Comparison of ENCODE assay signal across 8 mouse cellular contexts in genomic region chr14:55105386-55105785, GRCm38 (mm10). TPM values are rescaled to one million over a fixed set of nuclear protein-coding genes. Genes with fewer than 3 reads are reported as not detected.
A peak's percentile ranks its signal among the peaks of the same experiment; 100 is the strongest.
DNase-seq lines count a peak whose midpoint lies in the region; ATAC-seq lines count a peak whose summit lies in the region.

No protein-coding gene starts in this region.

- H3K4me2 ChIP-seq in kidney, embryonic 16.5 days (replicated peaks; ENCODE audit: low read depth, low read length): peak overlapping the region; percentile 94
- H3K4me2 ChIP-seq in embryonic facial prominence, embryonic 11.5 days (ENCODE audit: low read depth, low read length): peak overlapping the region; percentile 90
- H3K4me2 ChIP-seq in neural tube, embryonic 14.5 days (ENCODE audit: low read depth, low read length): peak overlapping the region; percentile 94

- peak; percentile 29 for ATAC-seq in kidney, embryonic 16.5 days (ENCODE audit: low FRiP score, low TSS enrichment)
- no peak for ATAC-seq in embryonic facial prominence, embryonic 11.5 days (replicated peaks; ENCODE audit: insufficient number of reproducible peaks, low FRiP score, low TSS enrichment, low read depth)
- ATAC-seq in neural tube, embryonic 14.5 days (ENCODE audit: low read depth): no peak

- peak overlapping the region; percentile 71 for H3K27ac ChIP-seq in kidney, embryonic 16.5 days (ENCODE audit: low read length)
- peak overlapping the region; percentile 35; the same call in 1 of the 2 replicates for H3K27ac ChIP-seq in embryonic facial prominence, embryonic 11.5 days (replicated peaks; ENCODE audit: low read depth, low read length)
- peak overlapping the region; percentile 85 for H3K27ac ChIP-seq in limb, embryonic 10.5 days
- H3K27ac ChIP-seq in neural tube, embryonic 14.5 days (ENCODE audit: low read depth, low read length): no peak overlapping the region

- peak overlapping the region; percentile 56 for H3K4me3 ChIP-seq in kidney, embryonic 16.5 days (ENCODE audit: low read length)
- H3K4me3 ChIP-seq in embryonic facial prominence, embryonic 11.5 days (ENCODE audit: low read depth, low read length): peak overlapping the region; percentile 44
- H3K4me3 ChIP-seq in limb, embryonic 10.5 days: peak overlapping the region; percentile 62
- peak overlapping the region; percentile 42; the same call in 1 of the 2 replicates for H3K4me3 ChIP-seq in neural tube, embryonic 14.5 days (ENCODE audit: low read depth, low read length)

- peaks cover 16% of the 10 kb centered on the region for H3K27me3 ChIP-seq in kidney, embryonic 16.5 days (ENCODE audit: insufficient read depth, low read length)
- peaks cover 4% of the 10 kb centered on the region for H3K27me3 ChIP-seq in embryonic facial prominence, embryonic 11.5 days (ENCODE audit: control insufficient read depth, insufficient read depth, low read length)
- peaks cover 34% of the 10 kb centered on the region for H3K27me3 ChIP-seq in limb, embryonic 10.5 days (ENCODE audit: low read depth, poor library complexity, severe bottlenecking)
- H3K27me3 ChIP-seq in neural tube, embryonic 14.5 days (ENCODE audit: control insufficient read depth, insufficient read depth, low read length): no peaks in the 10 kb centered on the region

- H3K4me1 ChIP-seq in kidney, embryonic 16.5 days (ENCODE audit: insufficient read depth, low read length): peaks cover 19% of the 10 kb centered on the region
- peaks cover 9% of the 10 kb centered on the region; the same call in 1 of the 2 replicates for H3K4me1 ChIP-seq in embryonic facial prominence, embryonic 11.5 days (ENCODE audit: control insufficient read depth, insufficient read depth, low read length)
- peaks cover 49% of the 10 kb centered on the region for H3K4me1 ChIP-seq in limb, embryonic 10.5 days
- peaks cover 20% of the 10 kb centered on the region for H3K4me1 ChIP-seq in neural tube, embryonic 14.5 days (ENCODE audit: control insufficient read depth, insufficient read depth, low read length)

- H3K9me3 ChIP-seq in kidney, embryonic 16.5 days (ENCODE audit: low read length): no peaks in the 10 kb centered on the region
- no peaks in the 10 kb centered on the region for H3K9me3 ChIP-seq in embryonic facial prominence, embryonic 11.5 days (replicated peaks; ENCODE audit: control insufficient read depth, low read length)
- no peaks in the 10 kb centered on the region for H3K9me3 ChIP-seq in limb, embryonic 10.5 days (replicated peaks)
- no peaks in the 10 kb centered on the region for H3K9me3 ChIP-seq in neural tube, embryonic 14.5 days (ENCODE audit: control insufficient read depth, low read length)

- WGBS in kidney, embryonic 16.5 days: 5% methylated on average over 7 of the region's 7 CpGs
- WGBS in embryonic facial prominence, embryonic 11.5 days: 1% methylated on average over 7 of the region's 7 CpGs
- WGBS in limb, embryonic 10.5 days: 2% methylated on average over 7 of the region's 7 CpGs
- WGBS in neural tube, embryonic 14.5 days: 3% methylated on average over 7 of the region's 7 CpGs

- DNase-seq in kidney, adult 8-10 months: no peak
- peak; percentile 56 for DNase-seq in embryonic facial prominence, embryonic 11.5 days (ENCODE audit: low spot score)
- DNase-seq in limb, embryonic 10.5 days (ENCODE audit: low spot score): no peak
- no peak for DNase-seq in ovary, postnatal 14 days (ENCODE audit: low spot score)
- no peak for DNase-seq in layer of hippocampus, postnatal 10 days (ENCODE audit: low spot score in 2 of 2)
- DNase-seq in cerebellum, adult 11 months: no peak

- H3K9ac ChIP-seq in kidney, embryonic 16.5 days (replicated peaks; ENCODE audit: low read length): peak overlapping the region; percentile 18
- peak overlapping the region; percentile 76; the same call in 1 of the 2 replicates for H3K9ac ChIP-seq in embryonic facial prominence, embryonic 11.5 days (replicated peaks; ENCODE audit: low read length)
- H3K9ac ChIP-seq in neural tube, embryonic 14.5 days (replicated peaks; ENCODE audit: low read depth, low read length): peak overlapping the region; percentile 25; the same call in 1 of the 2 replicates

- peaks cover 6% of the 10 kb centered on the region; the same call in 1 of the 2 replicates for H3K36me3 ChIP-seq in kidney, embryonic 16.5 days (ENCODE audit: insufficient read depth, low read length)
- no peaks in the 10 kb centered on the region for H3K36me3 ChIP-seq in embryonic facial prominence, embryonic 11.5 days (replicated peaks; ENCODE audit: control insufficient read depth, insufficient read depth, low read depth, low read length)
- peaks cover 6% of the 10 kb centered on the region; the same call in 1 of the 2 replicates for H3K36me3 ChIP-seq in limb, embryonic 10.5 days
- no peaks in the 10 kb centered on the region for H3K36me3 ChIP-seq in neural tube, embryonic 14.5 days (ENCODE audit: control insufficient read depth, insufficient read depth, low read length)

RNA-seq across cellular contexts. Expression of gene Ap1g2, which starts 1.0 kb away (rescaled TPM):
- 23.2 and 23.3 TPM in 2 replicates for polyA plus RNA-seq in kidney, embryonic 16.5 days (2015; fragmentation: Nextera tagmentation; extraction: Ambion mirVana)
- 8.4 and 13.4 TPM in 2 replicates for polyA plus RNA-seq in embryonic facial prominence, embryonic 11.5 days (2014; fragmentation: Nextera tagmentation; extraction: Ambion mirVana)
- 10.6 and 12.5 TPM in 2 replicates for polyA plus RNA-seq in limb, embryonic 10.5 days (2016; fragmentation: Nextera tagmentation; extraction: Ambion mirVana)
- 5.4 and 7.0 TPM in 2 replicates for polyA plus RNA-seq in neural tube, embryonic 14.5 days (2014; fragmentation: Nextera tagmentation; extraction: Ambion mirVana)
- total RNA-seq in layer of hippocampus, postnatal 10 days (2021): 10 to 100 TPM; 19.2 to 20.6 TPM

RNA-seq across cellular contexts. Expression of gene Thtpa, which starts 10.8 kb away (rescaled TPM):
- 27.1 and 28.9 TPM in 2 replicates for polyA plus RNA-seq in kidney, embryonic 16.5 days (2015; fragmentation: Nextera tagmentation; extraction: Ambion mirVana)
- 19.0 and 19.6 TPM in 2 replicates for polyA plus RNA-seq in embryonic facial prominence, embryonic 11.5 days (2014; fragmentation: Nextera tagmentation; extraction: Ambion mirVana)
- 22.0 and 25.6 TPM in 2 replicates for polyA plus RNA-seq in limb, embryonic 10.5 days (2016; fragmentation: Nextera tagmentation; extraction: Ambion mirVana)
- 29.3 and 32.0 TPM in 2 replicates for polyA plus RNA-seq in neural tube, embryonic 14.5 days (2014; fragmentation: Nextera tagmentation; extraction: Ambion mirVana)
- 10 to 100 TPM; 26.5 to 31.1 TPM for total RNA-seq in layer of hippocampus, postnatal 10 days (2021)

RNA-seq across cellular contexts. Expression of gene Jph4, which starts 11.3 kb away (rescaled TPM):
- polyA plus RNA-seq in kidney, embryonic 16.5 days (2015; fragmentation: Nextera tagmentation; extraction: Ambion mirVana): 0.45 and 0.51 TPM in 2 replicates
- 1.2 and 1.3 TPM in 2 replicates for polyA plus RNA-seq in embryonic facial prominence, embryonic 11.5 days (2014; fragmentation: Nextera tagmentation; extraction: Ambion mirVana)
- 0.03 and 0.08 TPM in 2 replicates for polyA plus RNA-seq in limb, embryonic 10.5 days (2016; fragmentation: Nextera tagmentation; extraction: Ambion mirVana)
- polyA plus RNA-seq in neural tube, embryonic 14.5 days (2014; fragmentation: Nextera tagmentation; extraction: Ambion mirVana): 36.2 and 41.3 TPM in 2 replicates
- 100 to 1,000 TPM; 410 to 431 TPM for total RNA-seq in layer of hippocampus, postnatal 10 days (2021)

RNA-seq across cellular contexts. Expression of gene Zfhx2, which starts 13.3 kb away (rescaled TPM):
- polyA plus RNA-seq in kidney, embryonic 16.5 days (2015; fragmentation: Nextera tagmentation; extraction: Ambion mirVana): 4.3 and 6.0 TPM in 2 replicates
- polyA plus RNA-seq in embryonic facial prominence, embryonic 11.5 days (2014; fragmentation: Nextera tagmentation; extraction: Ambion mirVana): 4.5 and 6.0 TPM in 2 replicates
- polyA plus RNA-seq in limb, embryonic 10.5 days (2016; fragmentation: Nextera tagmentation; extraction: Ambion mirVana): 4.1 and 5.6 TPM in 2 replicates
- polyA plus RNA-seq in neural tube, embryonic 14.5 days (2014; fragmentation: Nextera tagmentation; extraction: Ambion mirVana): 23.9 and 27.3 TPM in 2 replicates
- total RNA-seq in layer of hippocampus, postnatal 10 days (2021): 10 to 100 TPM; 34.0 to 39.3 TPM

Comparison
In these comparisons a context has a peak if more than half of its experiments do, and no peak if none do; other contexts are left out.
1. H3K9ac ChIP-seq: peak in every context shown above with its lines; median percentile 76 in embryonic facial prominence, embryonic 11.5 days; 25 in neural tube, embryonic 14.5 days; 18 in kidney, embryonic 16.5 days.
2. RNA of gene Jph4, which starts 11.3 kb away (polyA plus RNA-seq): 36.2 to 41.3 TPM in neural tube, embryonic 14.5 days; 1.2 to 1.3 TPM in embryonic facial prominence, embryonic 11.5 days, 0.45 to 0.51 TPM in kidney, embryonic 16.5 days and 0.03 to 0.08 TPM in limb, embryonic 10.5 days; every median in the first group is over 10 times any median in the second.
3. Peak in every context shown above with its lines, with median percentiles within 50 percentile points of each other: H3K4me2 ChIP-seq and H3K4me3 ChIP-seq.